Comparison of ENCODE assay signal across 35 mouse cellular contexts in genomic region chr10:45583310-45583709, GRCm38 (mm10). TPM values are rescaled to one million over a fixed set of nuclear protein-coding genes. Genes with fewer than 3 reads are reported as not detected.
A peak's percentile ranks its signal among the peaks of the same experiment; 100 is the strongest.
DNase-seq lines count a peak whose midpoint lies in the region; ATAC-seq and TF ChIP-seq lines count a peak whose summit lies in the region.
"Had no signal": no experiment of that assay in that cellular context is flagged by ENCODE, and none has a peak within 500 bp of the region (broad histone marks: within the 10 kb centered on the region; RNA-seq: fewer than 3 reads in every experiment).

No protein-coding gene starts in this region.

- H3K9me3 ChIP-seq in heart, embryonic 12.5 days (replicated peaks): no peaks in the 10 kb centered on the region
- H3K9me3 ChIP-seq in liver, embryonic 11.5 days (ENCODE audit: control insufficient read depth, low read length): no peaks in the 10 kb centered on the region
- no peaks in the 10 kb centered on the region for H3K9me3 ChIP-seq in liver, embryonic 16.5 days (replicated peaks; ENCODE audit: control insufficient read depth, low read length)
- H3K9me3 ChIP-seq in forebrain, postnatal 0 days (ENCODE audit: low read length): no peaks in the 10 kb centered on the region
- H3K9me3 ChIP-seq: embryonic facial prominence, embryonic 13.5 days; forebrain, embryonic 13.5 days; G1E; heart, embryonic 13.5 days; hindbrain, embryonic 10.5 days; kidney, embryonic 15.5 days; limb, embryonic 15.5 days; lung, embryonic 15.5 days; neural tube, embryonic 12.5 days had no signal

- H3K27ac ChIP-seq in heart, embryonic 12.5 days (ENCODE audit: poor library complexity, severe bottlenecking): no peak overlapping the region
- peak overlapping the region; percentile 94 for H3K27ac ChIP-seq in liver, embryonic 11.5 days (ENCODE audit: low read depth, low read length)
- H3K27ac ChIP-seq in liver, embryonic 16.5 days (ENCODE audit: low read length): peak overlapping the region; percentile 99
- H3K27ac ChIP-seq in forebrain, postnatal 0 days (ENCODE audit: low read depth, low read length): no peak overlapping the region
- H3K27ac ChIP-seq: embryonic facial prominence, embryonic 13.5 days; forebrain, embryonic 13.5 days; heart, adult 2 months; heart, embryonic 13.5 days; hindbrain, embryonic 10.5 days; kidney, embryonic 15.5 days; limb, embryonic 15.5 days; lung, embryonic 15.5 days; neural tube, embryonic 12.5 days had no signal

- intact Hi-C loops in heart, postnatal 36 days (cut with DNase I): no loop called here

- H3K4me2 ChIP-seq in heart, embryonic 12.5 days: no peak overlapping the region
- peak overlapping the region; percentile 64 for H3K4me2 ChIP-seq in liver, embryonic 11.5 days
- peak overlapping the region; percentile 58 for H3K4me2 ChIP-seq in liver, embryonic 16.5 days (ENCODE audit: low read depth, low read length)
- H3K4me2 ChIP-seq in forebrain, postnatal 0 days (ENCODE audit: low read depth): no peak overlapping the region
- H3K4me2 ChIP-seq: embryonic facial prominence, embryonic 13.5 days; forebrain, embryonic 13.5 days; kidney, embryonic 15.5 days; limb, embryonic 15.5 days; lung, embryonic 15.5 days; midbrain, embryonic 11.5 days; neural tube, embryonic 12.5 days had no signal

- DNase-seq in heart, postnatal 36 days: no peak
- DNase-seq in c-Kit-positive CD71-positive TER-119-positive erythroid progenitor cells, embryonic 14.5 days (ENCODE audit: low spot score): peak; percentile 63
- no peak for DNase-seq in liver, embryonic 11.5 days (ENCODE audit: low spot score)
- DNase-seq in layer of hippocampus, postnatal 10 days (ENCODE audit: low spot score in 2 of 2): no peak
- DNase-seq in forebrain, postnatal 0 days: no peak
- DNase-seq in adrenal gland, postnatal 4 days (ENCODE audit: low spot score in 2 of 2): no peak
- DNase-seq: adrenal gland, postnatal 10 days; cerebellum, adult 11 months; cerebellum, adult 9-10 months; embryo, embryonic 11 days; heart, adult 2 months; heart, postnatal 10 days; kidney, adult 18-20 months; kidney, postnatal 25 days; left cerebral cortex, postnatal 4 days; right cerebral cortex, adult 18-20 months; right cerebral cortex, postnatal 4 days; thymus, adult 18-20 months; thymus, postnatal 25 days had no signal

- H3K9ac ChIP-seq in heart, embryonic 12.5 days: no peak overlapping the region
- H3K9ac ChIP-seq in liver, embryonic 11.5 days (ENCODE audit: low read depth, low read length): no peak overlapping the region
- peak overlapping the region; percentile 75 for H3K9ac ChIP-seq in liver, embryonic 16.5 days (ENCODE audit: low read depth, low read length)
- H3K9ac ChIP-seq in forebrain, postnatal 0 days: no peak overlapping the region
- H3K9ac ChIP-seq: embryonic facial prominence, embryonic 13.5 days; forebrain, embryonic 13.5 days; heart, embryonic 13.5 days; kidney, embryonic 15.5 days; limb, embryonic 15.5 days; lung, embryonic 15.5 days; neural tube, embryonic 12.5 days had no signal

- WGBS in heart, embryonic 12.5 days: 67% methylated on average over 1 of the region's 1 CpGs
- 57% methylated on average over 1 of the region's 1 CpGs for WGBS in liver, embryonic 11.5 days
- 19% methylated on average over 1 of the region's 1 CpGs for WGBS in liver, embryonic 16.5 days (ENCODE audit: insufficient replicate concordance)
- WGBS in forebrain, postnatal 0 days: 81% methylated on average over 1 of the region's 1 CpGs

- no peak overlapping the region for H3K4me3 ChIP-seq in heart, embryonic 12.5 days
- no peak overlapping the region for H3K4me3 ChIP-seq in liver, embryonic 11.5 days (ENCODE audit: low read depth, low read length)
- peak overlapping the region; percentile 24; the same call in 1 of the 2 replicates for H3K4me3 ChIP-seq in liver, embryonic 16.5 days (ENCODE audit: low read depth, low read length)
- no peak overlapping the region for H3K4me3 ChIP-seq in forebrain, postnatal 0 days (ENCODE audit: low read depth, low read length)
- H3K4me3 ChIP-seq: embryonic facial prominence, embryonic 13.5 days; forebrain, embryonic 13.5 days; heart, adult 2 months; heart, embryonic 13.5 days; hindbrain, embryonic 10.5 days; kidney, embryonic 15.5 days; limb, embryonic 15.5 days; lung, embryonic 15.5 days; myocyte; neural tube, embryonic 12.5 days had no signal

- H3K36me3 ChIP-seq in heart, embryonic 12.5 days: no peaks in the 10 kb centered on the region
- H3K36me3 ChIP-seq in liver, embryonic 11.5 days (ENCODE audit: control insufficient read depth, insufficient read depth, low read length): no peaks in the 10 kb centered on the region
- H3K36me3 ChIP-seq in liver, embryonic 16.5 days (ENCODE audit: control insufficient read depth, insufficient read depth): no peaks in the 10 kb centered on the region
- H3K36me3 ChIP-seq in forebrain, postnatal 0 days (ENCODE audit: insufficient read depth): no peaks in the 10 kb centered on the region
- H3K36me3 ChIP-seq: embryonic facial prominence, embryonic 13.5 days; heart, embryonic 13.5 days; kidney, embryonic 15.5 days; limb, embryonic 15.5 days; lung, embryonic 15.5 days; neural tube, embryonic 12.5 days had no signal

- TF ChIP-seq CTCF in forebrain, postnatal 0 days (IDR thresholded peaks at IDR 0.05; ENCODE audit: low read depth): no peak

- no peaks in the 10 kb centered on the region for H3K27me3 ChIP-seq in heart, embryonic 12.5 days (replicated peaks)
- H3K27me3 ChIP-seq in liver, embryonic 11.5 days (replicated peaks; ENCODE audit: control insufficient read depth, insufficient read depth, low read length): no peaks in the 10 kb centered on the region
- H3K27me3 ChIP-seq in liver, embryonic 16.5 days (ENCODE audit: control insufficient read depth, insufficient read depth, low read depth, low read length): no peaks in the 10 kb centered on the region
- no peaks in the 10 kb centered on the region for H3K27me3 ChIP-seq in forebrain, postnatal 0 days (ENCODE audit: insufficient read depth, low read length)
- H3K27me3 ChIP-seq: embryonic facial prominence, embryonic 13.5 days; forebrain, embryonic 13.5 days; heart, embryonic 13.5 days; kidney, embryonic 15.5 days; limb, embryonic 15.5 days; lung, embryonic 15.5 days; neural tube, embryonic 12.5 days; Patski had no signal

- H3K4me1 ChIP-seq in heart, embryonic 12.5 days (replicated peaks): peaks cover 6% of the 10 kb centered on the region
- peaks cover 2% of the 10 kb centered on the region for H3K4me1 ChIP-seq in liver, embryonic 11.5 days (replicated peaks; ENCODE audit: control insufficient read depth, insufficient read depth, low read length)
- H3K4me1 ChIP-seq in liver, embryonic 16.5 days (ENCODE audit: control insufficient read depth, low read depth, low read length): peaks cover 32% of the 10 kb centered on the region
- H3K4me1 ChIP-seq in forebrain, postnatal 0 days (ENCODE audit: insufficient read depth): no peaks in the 10 kb centered on the region
- H3K4me1 ChIP-seq: embryonic facial prominence, embryonic 13.5 days; forebrain, embryonic 13.5 days; limb, embryonic 15.5 days; lung, embryonic 15.5 days had no signal

- peak; percentile 29; the same call in 1 of the 2 replicates for ATAC-seq in heart, embryonic 12.5 days (ENCODE audit: insufficient number of reproducible peaks, low FRiP score)
- ATAC-seq in liver, embryonic 11.5 days (replicated peaks; ENCODE audit: low FRiP score): peak; percentile 75
- peak; percentile 73 for ATAC-seq in liver, embryonic 16.5 days (ENCODE audit: low read depth)
- no peak for ATAC-seq in forebrain, postnatal 0 days
- ATAC-seq: forebrain, embryonic 13.5 days; hindbrain, embryonic 16.5 days; midbrain, embryonic 16.5 days; Patski had no signal

RNA-seq across cellular contexts. Expression of gene Hace1, which starts 5.7 kb away (rescaled TPM):
- 21.9 and 23.0 TPM in 2 replicates for polyA plus RNA-seq in heart, embryonic 12.5 days (2016; fragmentation: Nextera tagmentation; extraction: Ambion mirVana)
- 1 to 10 TPM; 6.7 to 8.3 TPM for total RNA-seq in heart, postnatal 36 days (2021)
- polyA plus RNA-seq in liver, embryonic 11.5 days (2014; fragmentation: Nextera tagmentation; extraction: Ambion mirVana): 28.3 and 30.0 TPM in 2 replicates
- 33.3 and 33.6 TPM in 2 replicates for polyA plus RNA-seq in liver, embryonic 16.5 days (2015; fragmentation: Nextera tagmentation; extraction: Ambion mirVana)
- total RNA-seq in layer of hippocampus, postnatal 10 days (2021): 10 to 100 TPM; 23.2 to 24.7 TPM
- total RNA-seq in forebrain, postnatal 0 days (2014; rRNA removed): 25.5 and 28.1 TPM in 2 replicates
- 6.5 and 7.8 TPM in 2 replicates for polyA plus RNA-seq in forebrain, postnatal 0 days (2015; fragmentation: Nextera tagmentation; extraction: Ambion mirVana)
- total RNA-seq in adrenal gland, postnatal 4 days (2021): 10 to 100 TPM; 15.0 to 16.2 TPM

Comparison
In these comparisons a context has a peak if more than half of its experiments do, and no peak if none do; other contexts are left out.
1. H3K27ac ChIP-seq: peak in liver, embryonic 11.5 days (single experiment) and liver, embryonic 16.5 days (single experiment); none in heart, embryonic 12.5 days (single experiment) and forebrain, postnatal 0 days (single experiment).
2. H3K4me2 ChIP-seq: peak in liver, embryonic 11.5 days (single experiment) and liver, embryonic 16.5 days (single experiment); none in heart, embryonic 12.5 days (single experiment) and forebrain, postnatal 0 days (single experiment).